Mouse (Mus musculus): ENCODE results near the gene Gm8978.
"Not testable (repeated sequence)": the region's sequence is repeated elsewhere in the genome, so short reads cannot be mapped to it uniquely, and the experiment has no call there.

Gm8978 gene

GRCm38 (mm10) chr19:33625152-33625551 lies at the start of gene Gm8978:
Gm8978 (minus strand) TSS chr19:33625252.
- not testable (repeated sequence) for DNase-seq (ENCODE audit: low spot score)

GRCm38 (mm10) chr19:33589626-33590302 lies 35.3 kb downstream of the Gm8978 start:
- peak; percentile 30 for DNase-seq (ENCODE audit: low spot score)

- DNase-seq (ENCODE audit: low spot score): not testable (repeated sequence)
Observed at GRCm38 (mm10) chr19:33568551-33568950, 56.5 kb downstream of the Gm8978 start.

All from left cerebral cortex, adult 11 months (tissue).